Mouse (Mus musculus): ENCODE data around the gene Tnnt1.

Tnnt1 gene

DNA sequence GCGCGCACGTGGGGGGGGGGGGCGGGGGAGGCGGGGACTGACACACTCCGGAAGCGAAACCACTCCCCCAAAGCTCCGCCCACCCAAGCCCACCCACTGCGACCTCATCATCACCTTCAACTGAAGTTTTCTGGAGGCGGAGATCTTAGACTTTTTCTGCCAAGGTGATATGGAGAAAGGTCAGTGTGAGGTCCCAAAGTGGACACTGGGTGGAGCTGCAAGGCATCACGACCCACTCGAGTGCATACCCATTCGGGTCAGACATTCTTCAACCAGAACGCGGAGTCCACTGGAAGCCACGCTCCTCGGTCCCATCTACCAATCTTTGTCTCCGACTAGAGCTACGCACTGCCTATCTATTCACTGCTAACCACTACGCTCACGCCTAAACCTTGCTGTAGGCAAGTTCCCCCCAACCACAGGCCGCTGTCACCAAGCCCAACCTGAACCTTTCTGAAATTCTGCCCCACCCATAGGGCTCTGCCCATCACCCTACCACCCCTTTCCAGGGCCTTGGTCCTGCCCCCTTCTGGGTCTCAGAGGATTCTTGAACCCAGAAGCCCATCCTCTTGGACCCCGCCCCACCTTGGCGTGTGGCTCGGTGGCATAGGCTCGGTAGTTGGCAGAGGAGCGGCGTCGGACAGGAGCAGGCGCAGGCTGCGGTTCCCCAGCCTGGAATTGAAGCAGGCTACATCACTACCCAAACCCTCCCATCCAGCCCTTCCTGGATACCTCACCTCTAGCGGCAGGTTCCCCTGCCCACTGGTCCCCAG lies 5.2 kb upstream of the Tnnt1 start:
- no peak for DNase-seq (ENCODE audit: low spot score)

DNA sequence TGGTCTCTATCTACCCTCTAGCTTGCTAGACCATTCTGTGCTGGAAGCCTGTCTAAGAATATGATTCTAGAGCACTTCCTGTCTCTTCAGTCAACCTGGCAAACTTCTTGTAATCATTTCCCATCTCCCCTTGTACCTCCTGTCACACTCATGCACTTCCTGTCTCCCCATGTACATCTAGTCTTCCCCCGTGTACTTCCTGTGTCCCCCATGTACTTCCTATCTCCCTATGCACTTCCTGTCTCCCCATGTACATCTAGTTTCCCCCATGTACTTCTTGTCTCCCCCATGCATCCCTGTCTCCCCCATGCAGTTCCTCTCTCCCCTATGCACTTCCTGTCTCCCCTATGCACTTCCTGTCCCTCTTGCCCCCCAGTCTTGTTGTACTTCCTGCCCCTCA lies 2.3 kb upstream of the Tnnt1 start:
- no peak for DNase-seq (ENCODE audit: low spot score)

DNA sequence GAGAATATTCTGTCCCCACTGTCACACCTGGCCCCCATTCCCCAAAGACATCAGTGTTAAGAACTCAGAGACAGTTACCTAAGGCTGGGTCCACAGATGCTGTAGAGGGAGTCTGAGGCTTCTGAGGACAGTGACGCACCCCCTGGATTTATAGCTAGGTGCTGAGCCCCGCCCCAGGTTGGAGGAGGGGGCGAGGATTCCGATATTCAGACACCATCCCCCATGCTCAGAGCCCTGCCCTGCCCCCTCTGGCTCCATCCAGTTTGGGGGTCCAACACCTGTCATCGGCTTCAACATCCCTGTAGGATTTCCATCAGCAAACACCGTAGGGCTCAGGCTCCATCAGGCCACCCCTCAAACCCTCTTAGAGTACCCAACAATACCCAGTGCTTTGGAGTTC lies 329 bp downstream of the Tnnt1 start:
- no peak for DNase-seq (ENCODE audit: low spot score)

DNA sequence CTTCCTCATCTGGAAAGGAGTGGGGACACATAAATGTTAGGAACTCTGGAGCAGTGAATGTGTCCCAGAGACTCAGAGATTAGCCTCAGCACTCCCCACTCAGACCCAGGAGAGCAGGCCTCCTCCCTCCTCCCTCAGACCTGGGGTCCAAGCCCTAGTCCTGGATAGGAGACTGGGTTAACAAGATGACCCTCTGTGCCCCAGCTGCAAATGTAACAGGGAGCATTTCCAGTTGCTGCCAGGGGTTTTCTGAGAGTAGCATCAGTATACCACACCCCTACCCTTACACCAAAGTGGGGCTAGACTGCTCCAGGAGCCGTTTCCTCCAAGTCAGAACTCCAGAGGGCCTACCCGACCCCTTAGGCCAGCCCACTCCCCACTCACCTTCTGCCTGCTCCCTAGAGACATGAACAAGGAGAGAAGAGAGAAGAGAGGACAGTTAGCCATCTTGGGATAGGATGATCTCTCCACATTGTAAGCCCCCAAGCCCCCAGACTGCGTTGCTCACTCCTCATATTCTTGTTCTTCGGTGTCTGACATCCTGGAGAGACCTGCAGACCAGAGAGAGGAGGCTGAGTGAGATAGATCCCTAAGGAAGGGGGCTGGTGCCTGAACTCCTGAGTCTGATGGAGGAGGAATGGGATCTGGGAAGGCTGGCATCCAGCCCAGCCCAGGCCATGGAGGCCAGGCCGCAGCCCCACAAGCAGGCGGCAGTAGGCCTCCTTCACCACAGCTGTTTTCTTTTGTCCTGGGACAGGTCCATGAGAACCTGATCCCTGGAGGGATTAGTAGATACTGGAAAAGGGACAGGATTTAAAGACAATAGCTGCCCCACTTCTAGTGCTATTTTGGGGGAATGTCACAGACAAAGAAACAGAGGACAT lies 2.1 kb downstream of the Tnnt1 start:
- no peak for DNase-seq (ENCODE audit: low spot score)

DNA sequence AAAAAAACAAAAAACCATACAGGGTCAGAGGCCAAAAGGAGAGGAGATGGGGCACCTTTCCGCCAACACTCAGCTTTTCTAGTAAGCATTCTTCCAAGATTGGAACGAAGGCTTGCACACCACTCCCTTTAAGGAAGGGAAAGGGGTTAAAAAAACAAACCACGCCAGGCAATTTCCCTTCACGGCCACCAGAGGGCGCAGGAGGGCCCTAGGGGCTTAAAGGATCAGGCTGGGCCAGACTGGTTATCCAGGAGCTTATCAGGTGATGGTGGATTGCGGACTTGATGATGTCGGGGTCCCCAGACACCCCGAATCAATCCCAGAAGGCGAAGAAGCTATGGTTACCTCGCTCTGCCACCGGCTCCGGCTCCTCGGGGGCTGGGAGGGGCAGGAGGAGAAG lies 2.9 kb downstream of the Tnnt1 start:
- peak; percentile 43 for DNase-seq (ENCODE audit: low spot score)

DNA sequence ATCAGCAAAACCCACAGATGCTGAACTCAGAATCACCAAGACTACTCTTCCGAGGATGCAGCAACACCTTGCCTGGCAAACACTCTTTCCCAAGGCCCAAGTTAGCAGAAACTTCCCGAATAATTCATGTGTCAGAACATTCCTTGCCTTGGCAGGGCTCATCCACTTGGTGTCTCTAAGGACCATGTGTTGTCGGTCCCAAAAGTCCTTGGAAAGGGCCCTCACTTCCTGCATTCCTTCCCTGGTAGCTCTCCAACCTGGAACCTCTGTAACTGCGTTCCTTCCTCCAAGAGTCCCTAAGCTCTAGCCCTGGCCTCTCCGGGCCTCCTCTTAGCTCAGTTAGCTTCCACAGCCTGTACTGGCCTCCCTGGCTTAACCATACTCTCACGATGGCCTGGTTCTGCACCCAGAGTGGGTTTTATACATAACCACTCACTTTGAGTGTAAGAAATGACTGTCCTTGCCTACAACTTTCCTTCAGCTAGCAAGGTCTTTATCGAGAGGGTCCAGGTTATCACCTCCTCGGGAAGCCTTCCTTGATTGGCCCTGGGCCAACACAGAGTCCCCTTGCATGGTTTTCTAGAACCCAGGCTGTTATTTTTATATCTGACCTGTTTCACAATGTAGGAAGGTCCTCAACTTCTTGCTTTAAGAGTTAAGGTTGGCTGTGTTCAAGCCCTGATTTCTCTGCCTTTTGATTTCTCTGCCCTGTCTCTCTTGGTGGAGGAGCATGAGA lies 4.5 kb downstream of the Tnnt1 start:
- DNase-seq (ENCODE audit: low spot score): no peak

DNA sequence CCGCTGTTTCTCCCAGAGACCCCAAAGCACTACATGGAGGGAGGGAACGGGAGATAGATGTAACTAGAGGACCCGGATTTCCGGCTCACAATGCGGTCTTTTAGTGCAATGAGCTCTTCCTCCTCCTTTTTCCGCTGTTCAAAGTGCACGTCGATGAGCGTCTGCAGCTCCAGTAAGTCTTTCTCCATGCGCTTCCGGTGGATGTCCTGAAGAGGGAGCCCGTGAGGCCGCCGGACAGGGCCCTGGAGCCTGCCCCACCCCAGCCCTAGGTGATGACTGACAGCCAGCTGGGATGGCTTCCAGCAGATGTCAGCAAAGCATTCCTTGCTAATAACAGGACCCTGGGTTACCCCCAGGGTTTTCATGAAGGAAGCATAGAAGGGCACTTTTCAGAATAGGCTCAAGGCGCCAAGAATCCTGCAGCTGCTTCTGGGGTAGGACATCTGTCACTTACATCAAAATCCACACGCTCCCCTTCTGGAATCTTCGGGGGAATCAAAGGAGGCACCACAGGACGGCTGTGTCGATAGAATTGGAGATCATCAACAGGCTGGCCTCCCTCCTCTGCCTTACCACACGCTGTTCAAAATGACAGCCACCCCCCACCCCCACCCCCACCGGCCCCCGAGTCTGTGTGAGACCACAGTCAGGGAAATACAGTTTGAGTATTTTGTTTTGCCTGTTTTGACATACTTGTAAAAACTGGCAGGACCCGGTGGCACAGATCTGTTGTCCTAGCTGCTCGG lies 6.1 kb downstream of the Tnnt1 start:
- DNase-seq (ENCODE audit: low spot score): peak; percentile 66

DNA sequence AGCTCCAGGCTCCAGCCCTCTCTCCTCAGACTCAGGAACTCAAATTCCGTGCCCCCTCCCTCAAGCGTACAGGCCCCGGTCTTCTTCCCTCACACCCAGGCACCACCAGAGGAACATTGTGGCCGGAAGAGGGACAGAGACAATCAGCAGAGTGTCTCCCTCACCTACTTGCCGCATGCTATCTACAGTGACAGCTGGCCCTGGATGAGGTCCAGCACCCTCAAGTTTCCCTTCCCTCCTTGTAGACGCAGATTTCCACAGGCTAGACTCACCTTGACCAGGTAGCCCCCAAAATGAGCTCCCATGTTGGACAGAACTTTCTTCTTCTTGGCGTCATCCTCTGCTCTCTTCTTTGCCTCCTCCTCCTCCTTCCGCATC lies 7.5 kb downstream of the Tnnt1 start:
- DNase-seq (ENCODE audit: low spot score): no peak

DNA sequence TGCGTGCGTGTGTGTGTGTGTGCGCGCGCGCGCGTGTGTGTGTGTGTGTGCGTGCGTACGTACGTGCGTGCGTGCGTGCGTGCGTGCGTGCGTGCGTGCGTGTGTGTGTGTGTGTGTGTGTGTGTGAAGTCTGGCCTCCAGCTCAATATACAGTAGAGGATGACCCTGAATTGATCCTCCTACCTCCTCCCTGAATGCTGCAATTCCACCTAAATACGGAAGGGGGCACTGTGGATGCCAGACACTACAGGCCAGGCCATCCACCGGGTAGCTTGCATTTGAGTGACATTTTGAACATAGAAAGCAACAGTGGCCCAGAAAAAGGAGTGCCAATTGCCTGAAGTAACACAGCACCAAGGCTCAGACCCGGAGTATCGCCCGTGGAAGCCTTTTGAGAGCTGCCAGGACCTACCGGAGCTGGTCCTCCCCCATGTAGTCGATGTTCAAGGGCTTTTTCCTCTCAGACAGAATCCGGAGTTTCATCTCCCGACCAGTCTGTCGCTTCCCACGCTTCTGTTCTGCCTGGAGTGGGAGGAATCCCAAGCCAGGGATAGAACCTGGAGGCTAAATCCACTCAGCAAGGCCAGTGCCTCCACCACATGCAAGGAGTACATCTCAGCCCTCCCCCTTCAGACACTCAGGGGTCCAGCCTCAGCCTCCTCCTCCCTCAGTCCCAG lies 8.0 kb downstream of the Tnnt1 start:
- no peak for DNase-seq (ENCODE audit: low spot score)

DNA sequence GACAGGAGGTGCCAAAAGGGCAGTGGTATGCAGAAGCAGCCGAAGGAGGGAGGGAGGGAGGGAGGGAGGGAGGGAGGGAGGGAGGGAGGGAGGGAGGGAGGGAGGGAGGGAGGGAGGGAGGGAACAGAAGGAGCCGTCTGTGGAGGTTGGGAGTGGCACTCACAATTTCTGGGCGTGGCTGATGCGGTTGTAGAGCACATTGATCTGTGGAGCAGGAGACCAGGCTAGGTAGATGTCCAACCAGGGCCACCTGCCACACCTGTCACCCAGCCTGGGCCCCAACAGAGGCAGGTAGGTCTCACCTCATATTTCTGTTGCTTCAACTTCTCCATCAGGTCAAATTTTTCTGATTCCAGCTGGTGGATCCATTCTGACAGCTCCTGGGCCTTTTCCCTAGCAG lies 9.0 kb downstream of the Tnnt1 start:
- DNase-seq (ENCODE audit: low spot score): no peak

DNA sequence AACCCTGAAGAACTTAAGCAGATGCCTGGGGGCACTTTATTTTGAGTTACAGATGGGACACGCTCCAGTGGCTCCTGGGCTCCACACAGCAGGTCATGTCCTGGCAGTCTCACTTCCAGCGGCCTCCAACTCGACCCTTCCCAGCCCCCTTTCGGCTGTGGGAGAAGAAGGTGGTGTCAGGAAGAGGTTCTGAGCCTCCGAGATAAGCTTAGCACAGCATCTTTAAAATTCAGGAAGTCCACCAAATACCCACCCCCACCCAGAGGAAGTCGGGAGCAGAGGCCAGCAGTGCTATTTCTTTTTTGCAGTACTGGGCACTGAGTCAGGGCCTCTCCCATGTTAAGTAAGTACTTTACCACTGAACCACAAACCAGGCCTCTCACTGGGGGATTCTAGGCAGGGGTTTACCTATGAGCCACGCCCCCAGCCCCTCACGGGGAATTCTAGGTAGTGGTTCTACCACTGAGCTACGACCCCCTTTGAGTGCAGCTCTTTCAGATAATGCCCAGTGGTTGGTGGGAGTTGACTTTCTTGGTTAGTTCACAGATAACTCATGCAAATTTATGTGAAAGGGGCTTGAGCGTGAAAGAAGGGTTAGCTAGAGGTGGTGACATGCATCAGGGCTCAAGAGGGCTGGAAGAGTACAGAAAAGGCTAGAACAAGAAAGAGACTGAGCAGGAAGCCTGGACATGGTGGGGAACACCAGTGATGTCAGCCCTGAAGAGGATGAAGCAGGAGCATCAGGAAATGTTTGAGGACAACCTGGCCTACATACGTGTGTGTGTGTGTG lies 11.3 kb downstream of the Tnnt1 start:
- no peak for DNase-seq (ENCODE audit: low spot score)

DNA sequence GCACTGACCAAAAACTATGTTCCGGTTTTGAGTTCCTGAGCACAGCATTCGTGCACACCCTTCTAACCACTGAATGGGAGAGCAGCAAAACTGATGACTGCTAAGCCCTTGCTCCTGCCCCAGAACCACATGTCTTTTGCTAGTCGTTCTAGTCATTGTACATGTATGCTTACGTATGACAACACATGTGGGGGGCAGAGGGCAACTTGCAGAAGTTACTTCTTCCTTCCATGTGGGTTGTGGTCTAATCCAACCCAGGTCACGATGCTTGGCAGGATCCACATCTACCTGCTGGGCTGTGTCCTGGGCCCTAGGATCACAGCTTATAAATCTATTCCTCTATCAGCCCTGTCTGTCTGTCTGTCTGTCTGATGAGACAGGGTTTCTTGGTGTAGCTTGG lies 12.3 kb downstream of the Tnnt1 start:
- DNase-seq (ENCODE audit: low spot score): no peak

DNA sequence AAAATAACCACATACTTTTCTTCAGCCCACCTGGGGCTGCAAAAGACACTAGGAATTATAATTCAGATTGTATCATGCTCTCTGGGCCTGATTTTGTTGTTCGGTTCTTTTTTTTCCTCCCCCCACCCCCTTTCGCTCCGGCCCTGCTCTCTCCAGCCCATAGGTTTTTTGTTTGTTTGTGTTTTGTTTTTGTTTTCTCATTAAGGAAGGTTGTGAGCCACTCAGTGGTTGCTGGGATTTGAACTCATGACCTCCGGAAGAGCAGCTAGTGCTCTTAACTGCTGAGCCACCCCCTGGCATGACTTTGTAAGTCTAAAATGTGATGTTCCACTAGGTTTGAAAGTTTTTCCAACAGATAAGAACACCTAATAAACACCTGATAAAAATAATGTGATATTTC lies 13.1 kb downstream of the Tnnt1 start:
- no peak for DNase-seq (ENCODE audit: low spot score)

DNA sequence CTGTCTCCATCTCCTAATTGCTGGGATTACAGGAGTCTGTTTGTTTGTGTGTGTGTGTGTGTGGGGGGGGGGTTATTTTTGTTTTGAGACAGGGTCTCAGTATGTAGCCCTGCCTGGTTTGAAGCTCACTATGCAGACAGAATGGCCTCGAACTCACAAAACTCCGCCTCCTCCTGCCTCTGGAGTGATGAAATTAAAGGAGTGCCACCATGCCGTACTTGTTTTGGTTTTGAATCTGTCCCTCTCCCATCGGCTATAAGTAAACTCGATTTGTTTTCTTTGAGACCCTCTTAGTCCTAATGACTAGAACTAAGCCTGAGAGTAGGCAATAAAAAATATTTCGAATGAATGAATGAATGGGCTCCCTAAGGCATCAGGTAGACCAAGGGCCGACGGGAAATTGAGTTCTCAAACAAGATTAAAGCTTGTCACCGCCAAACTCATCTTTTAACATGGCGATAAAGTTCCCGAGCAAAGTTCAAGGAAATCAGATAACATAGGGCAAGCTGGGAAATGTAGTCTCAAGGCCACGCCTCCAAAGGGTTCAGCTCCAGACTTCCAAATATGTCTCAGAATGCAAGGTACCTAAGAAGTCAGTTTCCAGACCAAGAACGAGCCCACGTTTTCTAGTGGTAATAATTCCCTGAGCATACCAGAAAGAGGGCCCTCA lies 13.6 kb downstream of the Tnnt1 start:
- DNase-seq (ENCODE audit: low spot score): no peak

DNA sequence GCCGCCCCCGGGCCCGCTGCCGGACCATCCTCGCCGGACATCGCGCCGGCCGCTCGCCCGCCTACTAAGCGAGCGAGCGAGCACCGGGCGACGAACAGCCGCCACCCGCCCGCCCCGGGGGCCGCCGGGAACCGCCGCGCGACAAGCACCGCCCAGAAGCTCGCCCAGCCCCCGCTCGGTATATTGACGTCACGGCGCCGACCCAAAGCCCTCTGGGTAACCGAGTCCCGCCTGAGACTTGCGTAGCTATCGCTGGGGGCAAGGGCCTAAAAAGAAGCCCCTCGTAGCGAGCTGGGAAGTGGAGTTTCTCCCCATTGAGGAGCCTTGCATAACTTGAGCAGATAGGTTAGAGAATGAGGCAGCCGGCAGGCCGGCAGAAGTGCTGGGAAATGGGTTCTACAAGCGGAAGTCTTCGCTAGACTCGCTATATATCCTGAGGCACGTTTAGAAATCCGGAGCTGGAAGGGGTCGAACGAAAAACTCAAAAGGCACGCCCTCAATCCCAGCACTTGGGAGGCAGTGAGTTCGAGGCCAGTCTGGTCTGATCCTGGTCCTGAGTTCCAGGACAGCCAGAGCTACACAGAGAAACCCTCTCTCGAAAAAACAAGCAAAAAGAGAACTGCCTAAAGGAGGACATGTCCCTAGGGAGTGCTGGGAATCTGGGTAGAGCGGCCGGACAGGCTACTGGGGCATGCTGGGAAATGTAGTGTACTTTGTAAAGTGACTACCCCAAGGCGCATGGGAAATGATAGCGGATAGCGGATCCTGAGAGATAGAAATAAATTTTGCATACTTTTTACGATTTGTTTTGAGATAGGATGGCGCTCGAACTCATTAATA lies 14.4 kb downstream of the Tnnt1 start, which contains the start of gene Ppp1r12c:
Gene Ppp1r12c (minus strand): TSS at position 123 of the 840 bp plus-strand sequence.
- peak; percentile 93 for DNase-seq (ENCODE audit: low spot score)

DNA sequence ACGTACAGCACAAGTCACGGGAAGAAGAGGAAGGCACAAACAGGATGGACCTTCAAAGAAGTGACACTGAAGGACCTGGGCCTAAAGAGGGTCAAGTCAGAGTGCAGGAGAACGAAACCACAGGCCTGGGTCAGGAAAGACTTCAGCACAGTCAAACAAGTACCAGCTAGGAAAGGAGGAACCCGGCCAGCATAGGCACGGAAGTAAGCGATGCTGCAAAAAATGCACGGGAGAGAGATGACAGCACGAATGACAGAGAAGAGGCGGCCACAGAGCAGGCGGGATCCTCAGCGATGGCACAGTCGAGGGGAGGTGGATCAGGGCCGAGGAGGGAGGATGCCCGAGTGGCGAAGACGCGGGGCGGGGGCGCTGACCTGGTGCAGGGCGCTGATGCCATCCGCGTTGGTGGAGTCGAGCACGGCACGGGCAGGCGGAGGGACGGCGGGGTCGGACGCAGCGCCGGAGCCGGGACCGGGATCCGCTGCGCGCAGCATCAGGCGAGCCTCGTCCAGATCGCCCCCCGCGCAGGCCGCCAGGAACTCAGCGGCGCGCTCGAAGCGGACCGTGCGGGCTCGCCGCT lies 15.2 kb downstream of the Tnnt1 start:
- DNase-seq (ENCODE audit: low spot score): peak; percentile 41

DNA sequence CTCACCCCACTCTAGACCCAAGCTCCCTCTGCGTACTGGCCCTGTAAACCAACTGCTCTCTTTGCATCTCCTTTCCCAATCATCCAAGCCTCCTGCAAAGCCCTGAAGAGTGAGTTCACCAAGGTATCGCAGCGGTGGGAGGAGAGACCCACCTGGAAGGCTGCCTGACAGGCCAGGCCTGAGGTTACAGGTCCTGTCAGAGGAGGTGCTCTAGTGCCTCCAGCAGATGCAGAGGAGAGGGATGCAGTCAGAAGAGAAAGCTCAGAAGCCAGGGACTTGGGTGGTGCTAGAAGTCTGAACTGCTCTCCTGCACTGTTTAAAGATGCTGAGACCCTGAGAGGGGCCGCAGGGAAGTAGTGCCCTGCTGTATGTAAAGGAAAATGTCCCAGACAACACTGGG lies 17.1 kb downstream of the Tnnt1 start:
- DNase-seq (ENCODE audit: low spot score): no peak

DNA sequence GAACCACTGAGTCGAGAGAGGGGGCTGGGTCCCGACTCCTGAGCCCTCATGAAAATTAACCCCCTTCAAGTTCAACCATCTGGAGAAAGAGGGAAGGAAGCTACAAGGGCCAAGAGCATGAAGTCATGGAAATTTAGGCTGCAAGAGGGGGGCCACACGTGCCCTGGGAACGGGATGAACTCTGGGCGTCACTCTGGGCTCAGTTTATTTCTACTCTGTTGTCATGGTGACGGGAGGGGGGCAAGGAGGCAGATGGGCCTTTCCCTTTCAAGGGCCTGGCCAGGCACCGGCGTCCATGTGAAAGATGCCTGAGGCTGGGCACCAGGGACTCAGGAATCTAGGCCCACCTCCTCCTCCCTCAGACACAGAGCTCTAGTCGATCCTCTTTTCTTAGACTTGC lies 17.9 kb downstream of the Tnnt1 start:
- peak; percentile 28 for DNase-seq (ENCODE audit: low spot score)

All from urinary bladder, postnatal 25 days (tissue).